12 mouse cellular contexts compared by ENCODE assay signal in genomic region chr15:80560646-80561580, GRCm38 (mm10). TPM values are rescaled to one million over a fixed set of nuclear protein-coding genes. Genes with fewer than 3 reads are reported as not detected.
DNase-seq lines count a peak whose midpoint lies in the region; ATAC-seq and TF ChIP-seq lines count a peak whose summit lies in the region.
"Had no signal": no experiment of that assay in that cellular context is flagged by ENCODE, and none has a peak within 500 bp of the region (broad histone marks: within the 10 kb centered on the region; RNA-seq: fewer than 3 reads in every experiment).

No protein-coding gene starts in this region.

- WGBS in kidney, postnatal 0 days, result 52% methylated on average over 15 of the region's 15 CpGs
- WGBS in kidney, embryonic 16.5 days, result 55% methylated on average over 15 of the region's 15 CpGs

- H3K27me3 ChIP-seq in kidney, postnatal 0 days (ENCODE audit: insufficient read depth, low read length), result no peaks in the 10 kb centered on the region
- H3K27me3 ChIP-seq in kidney, embryonic 16.5 days (ENCODE audit: insufficient read depth, low read length), result no peaks in the 10 kb centered on the region

- DNase-seq in kidney, postnatal 0 days (ENCODE audit: low spot score), result peak; percentile 19
- peak; percentile 59 for DNase-seq in CD4-positive helper T cell, adult 2 months (ENCODE audit: low read depth, low spot score)
- DNase-seq in adrenal gland, postnatal 36 days, result peak; percentile 54 to 55
- DNase-seq in layer of hippocampus, postnatal 36 days, result no peak
- DNase-seq in gastrocnemius, adult 18-20 months (ENCODE audit: low spot score), result no peak
- no peak for DNase-seq in left cerebral cortex, adult 18-20 months (ENCODE audit: low spot score in 2 of 2)
- DNase-seq: heart, postnatal 14 days; kidney, postnatal 10 days; liver, embryonic 13.5 days had no signal

- H3K36me3 ChIP-seq in kidney, postnatal 0 days (ENCODE audit: insufficient read depth, low read length), result no peaks in the 10 kb centered on the region
- H3K36me3 ChIP-seq in kidney, embryonic 16.5 days (ENCODE audit: insufficient read depth, low read length), result no peaks in the 10 kb centered on the region
- H3K36me3 ChIP-seq: liver, embryonic 13.5 days had no signal

- no peak overlapping the region for H3K4me3 ChIP-seq in kidney, postnatal 0 days (replicated peaks; ENCODE audit: low read depth, low read length)
- no peak overlapping the region for H3K4me3 ChIP-seq in kidney, embryonic 16.5 days (ENCODE audit: low read length)
- H3K4me3 ChIP-seq: liver, embryonic 13.5 days had no signal

- ATAC-seq in kidney, postnatal 0 days (replicated peaks; ENCODE audit: low FRiP score, low read depth), result no peak
- no peak for ATAC-seq in kidney, embryonic 16.5 days (ENCODE audit: low FRiP score, low TSS enrichment)
- ATAC-seq in megakaryocyte progenitor cell, adult 5-6 weeks (replicated peaks; ENCODE audit: poor library complexity), result peak; percentile 50
- ATAC-seq: forebrain, embryonic 16.5 days had no signal

- no peak for TF ChIP-seq CTCF in kidney, postnatal 0 days (IDR thresholded peaks at IDR 0.05; ENCODE audit: low read depth)

- H3K9me3 ChIP-seq in kidney, postnatal 0 days (replicated peaks; ENCODE audit: low read length), result no peaks in the 10 kb centered on the region
- no peaks in the 10 kb centered on the region for H3K9me3 ChIP-seq in kidney, embryonic 16.5 days (ENCODE audit: low read length)
- H3K9me3 ChIP-seq: liver, embryonic 13.5 days had no signal

- H3K9ac ChIP-seq in kidney, postnatal 0 days (ENCODE audit: low read depth, low read length), result no peak overlapping the region
- no peak overlapping the region for H3K9ac ChIP-seq in kidney, embryonic 16.5 days (replicated peaks; ENCODE audit: low read length)
- H3K9ac ChIP-seq: liver, embryonic 13.5 days had no signal

- no peak overlapping the region for H3K27ac ChIP-seq in kidney, postnatal 0 days
- no peak overlapping the region for H3K27ac ChIP-seq in kidney, embryonic 16.5 days (ENCODE audit: low read length)
- H3K27ac ChIP-seq: liver, embryonic 13.5 days had no signal

- H3K4me2 ChIP-seq in kidney, postnatal 0 days (ENCODE audit: low read length), result no peak overlapping the region
- no peak overlapping the region for H3K4me2 ChIP-seq in kidney, embryonic 16.5 days (replicated peaks; ENCODE audit: low read depth, low read length)
- H3K4me2 ChIP-seq: liver, embryonic 13.5 days had no signal

- no peaks in the 10 kb centered on the region for H3K4me1 ChIP-seq in kidney, postnatal 0 days (replicated peaks; ENCODE audit: insufficient read depth, low read length)
- H3K4me1 ChIP-seq in kidney, embryonic 16.5 days (ENCODE audit: insufficient read depth, low read length), result peaks cover 6% of the 10 kb centered on the region

RNA-seq across cellular contexts. Expression of gene Enthd1, which starts 4.0 kb away (rescaled TPM):
- not detected in 2 replicates for polyA plus RNA-seq in kidney, postnatal 0 days (2015; fragmentation: Nextera tagmentation; extraction: Ambion mirVana)
- polyA plus RNA-seq in kidney, embryonic 16.5 days (2015; fragmentation: Nextera tagmentation; extraction: Ambion mirVana), result not detected in 2 replicates
- not detected for total RNA-seq in adrenal gland, postnatal 36 days (2021)
- not detected in 2 replicates for total RNA-seq in megakaryocyte progenitor cell, adult 5-6 weeks (2015)
- total RNA-seq in megakaryocyte progenitor cell, adult 5-6 weeks (2017), result not detected in 2 replicates
- total RNA-seq in layer of hippocampus, postnatal 36 days (2021), result not detected
- total RNA-seq in gastrocnemius, adult 18-20 months (2021), result not detected
- total RNA-seq in left cerebral cortex, adult 18-20 months (2021), result not detected
- total RNA-seq: heart, postnatal 14 days had no signal
- polyA plus RNA-seq: forebrain, embryonic 16.5 days; liver, embryonic 13.5 days had no signal

RNA-seq across cellular contexts. Expression of gene Grap2, which starts 11.5 kb away (rescaled TPM):
- 0.09 and 0.18 TPM in 2 replicates for polyA plus RNA-seq in kidney, postnatal 0 days (2015; fragmentation: Nextera tagmentation; extraction: Ambion mirVana)
- 0.62 and 0.81 TPM in 2 replicates for polyA plus RNA-seq in kidney, embryonic 16.5 days (2015; fragmentation: Nextera tagmentation; extraction: Ambion mirVana)
- under 1 TPM; 0.70 to 0.76 TPM for total RNA-seq in adrenal gland, postnatal 36 days (2021)
- 0.05 and 1.2 TPM in 2 replicates for total RNA-seq in megakaryocyte progenitor cell, adult 5-6 weeks (2015)
- total RNA-seq in megakaryocyte progenitor cell, adult 5-6 weeks (2017), result 1.5 and 1.8 TPM in 2 replicates
- under 1 TPM; 0.07 to 0.08 TPM for total RNA-seq in layer of hippocampus, postnatal 36 days (2021)
- under 1 TPM; 0.18 to 0.31 TPM for total RNA-seq in gastrocnemius, adult 18-20 months (2021)
- total RNA-seq in left cerebral cortex, adult 18-20 months (2021), result under 1 TPM; 0.33 to 0.56 TPM
- polyA plus RNA-seq: forebrain, embryonic 16.5 days had no signal

Comparison
In these comparisons a context has a peak if more than half of its experiments do, and no peak if none do; other contexts are left out.
1. DNase-seq: peak in kidney, postnatal 0 days (single experiment), CD4-positive helper T cell, adult 2 months (single experiment) and adrenal gland, postnatal 36 days (2 of 2); none in layer of hippocampus, postnatal 36 days (0 of 2), gastrocnemius, adult 18-20 months (single experiment) and left cerebral cortex, adult 18-20 months (0 of 2).